Comparison of ENCODE assay signal across 8 mouse cellular contexts in genomic region chr4:133969114-133969770, GRCm38 (mm10). TPM values are rescaled to one million over a fixed set of nuclear protein-coding genes. Genes with fewer than 3 reads are reported as not detected.
A peak's percentile ranks its signal among the peaks of the same experiment; 100 is the strongest.
DNase-seq lines count a peak whose midpoint lies in the region; ATAC-seq lines count a peak whose summit lies in the region.
"Had no signal": no experiment of that assay in that cellular context is flagged by ENCODE, and none has a peak within 500 bp of the region (broad histone marks: within the 10 kb centered on the region; RNA-seq: fewer than 3 reads in every experiment).

No protein-coding gene starts in this region.

- peak overlapping the region; percentile 98 for H3K4me2 ChIP-seq in neural tube, embryonic 11.5 days (ENCODE audit: low read depth)
- peak overlapping the region; percentile 93 for H3K4me2 ChIP-seq in embryonic facial prominence, embryonic 13.5 days
- peak overlapping the region; percentile 79 for H3K4me2 ChIP-seq in limb, embryonic 13.5 days (replicated peaks)
- peak overlapping the region; percentile 97; the same call in 1 of the 2 replicates for H3K4me2 ChIP-seq in stomach, embryonic 15.5 days

- DNase-seq in neural tube, embryonic 11.5 days (ENCODE audit: low spot score), result no peak
- DNase-seq in neural tube, embryonic 10.5 days (ENCODE audit: extremely low spot score, low spot score), result no peak
- DNase-seq in lung, postnatal 10 days, result no peak

- H3K27me3 ChIP-seq in neural tube, embryonic 11.5 days (ENCODE audit: control insufficient read depth, insufficient read depth, low read length), result no peaks in the 10 kb centered on the region
- no peaks in the 10 kb centered on the region for H3K27me3 ChIP-seq in embryonic facial prominence, embryonic 13.5 days
- no peaks in the 10 kb centered on the region for H3K27me3 ChIP-seq in limb, embryonic 13.5 days
- H3K27me3 ChIP-seq in stomach, embryonic 15.5 days (replicated peaks), result no peaks in the 10 kb centered on the region

- H3K36me3 ChIP-seq in neural tube, embryonic 11.5 days (ENCODE audit: control insufficient read depth, insufficient read depth, low read length), result peaks cover 8% of the 10 kb centered on the region; the same call in 1 of the 2 replicates
- H3K36me3 ChIP-seq in embryonic facial prominence, embryonic 13.5 days, result peaks cover 53% of the 10 kb centered on the region
- H3K36me3 ChIP-seq in limb, embryonic 13.5 days, result peaks cover 53% of the 10 kb centered on the region
- peaks cover 13% of the 10 kb centered on the region for H3K36me3 ChIP-seq in stomach, embryonic 15.5 days

- WGBS in neural tube, embryonic 11.5 days, result 54% methylated on average over 8 of the region's 8 CpGs
- WGBS in embryonic facial prominence, embryonic 13.5 days, result 45% methylated on average over 8 of the region's 8 CpGs
- WGBS in limb, embryonic 13.5 days, result 40% methylated on average over 8 of the region's 8 CpGs
- 46% methylated on average over 8 of the region's 8 CpGs for WGBS in stomach, embryonic 15.5 days

- peaks cover 19% of the 10 kb centered on the region for H3K4me1 ChIP-seq in neural tube, embryonic 11.5 days (ENCODE audit: control insufficient read depth, insufficient read depth, low read length)
- H3K4me1 ChIP-seq in embryonic facial prominence, embryonic 13.5 days, result peaks cover 35% of the 10 kb centered on the region
- H3K4me1 ChIP-seq in limb, embryonic 13.5 days, result peaks cover 25% of the 10 kb centered on the region
- peaks cover 17% of the 10 kb centered on the region for H3K4me1 ChIP-seq in stomach, embryonic 15.5 days

- H3K9me3 ChIP-seq in neural tube, embryonic 11.5 days (ENCODE audit: control insufficient read depth, low read length), result no peaks in the 10 kb centered on the region
- no peaks in the 10 kb centered on the region for H3K9me3 ChIP-seq in embryonic facial prominence, embryonic 13.5 days
- H3K9me3 ChIP-seq in limb, embryonic 13.5 days, result no peaks in the 10 kb centered on the region
- H3K9me3 ChIP-seq in stomach, embryonic 15.5 days, result no peaks in the 10 kb centered on the region

- H3K27ac ChIP-seq in neural tube, embryonic 11.5 days (ENCODE audit: low read depth, low read length), result no peak overlapping the region; the same call in 1 of the 2 replicates
- peak overlapping the region; percentile 100 for H3K27ac ChIP-seq in embryonic facial prominence, embryonic 13.5 days
- H3K27ac ChIP-seq in limb, embryonic 13.5 days, result peak overlapping the region; percentile 99; the same call in 1 of the 2 replicates
- H3K27ac ChIP-seq in stomach, embryonic 15.5 days, result peak overlapping the region; percentile 100

- ATAC-seq in neural tube, embryonic 11.5 days (ENCODE audit: insufficient read depth, low FRiP score, low TSS enrichment), result no peak
- ATAC-seq in embryonic facial prominence, embryonic 13.5 days (ENCODE audit: insufficient number of reproducible peaks, insufficient read depth, low FRiP score, low TSS enrichment, low read depth), result no peak
- no peak for ATAC-seq in limb, embryonic 13.5 days (ENCODE audit: low FRiP score, low read depth)
- no peak for ATAC-seq in stomach, embryonic 15.5 days (ENCODE audit: insufficient read depth, low FRiP score, low read depth)
- ATAC-seq in megakaryocyte-erythroid progenitor cell, adult 5-6 weeks (replicated peaks; ENCODE audit: low FRiP score, low TSS enrichment, poor library complexity, severe bottlenecking), result no peak

- H3K4me3 ChIP-seq in neural tube, embryonic 11.5 days (ENCODE audit: low read depth, low read length), result peak overlapping the region; percentile 81; the same call in 1 of the 2 replicates
- H3K4me3 ChIP-seq in embryonic facial prominence, embryonic 13.5 days, result peak overlapping the region; percentile 76
- peak overlapping the region; percentile 64 for H3K4me3 ChIP-seq in limb, embryonic 13.5 days
- no peak overlapping the region for H3K4me3 ChIP-seq in stomach, embryonic 15.5 days (replicated peaks)

- peak overlapping the region; percentile 97; the same call in 1 of the 2 replicates for H3K9ac ChIP-seq in neural tube, embryonic 11.5 days (ENCODE audit: low read length)
- H3K9ac ChIP-seq in embryonic facial prominence, embryonic 13.5 days, result peak overlapping the region; percentile 97
- H3K9ac ChIP-seq in limb, embryonic 13.5 days, result peak overlapping the region; percentile 97; the same call in 1 of the 2 replicates
- H3K9ac ChIP-seq in stomach, embryonic 15.5 days, result no peak overlapping the region

RNA-seq across cellular contexts. Expression of gene Hmgn2, which starts 0.8 kb away (rescaled TPM):
- 2,917 and 3,166 TPM in 2 replicates for polyA plus RNA-seq in neural tube, embryonic 11.5 days (2014; fragmentation: Nextera tagmentation; extraction: Ambion mirVana)
- polyA plus RNA-seq in embryonic facial prominence, embryonic 13.5 days (2015; fragmentation: Nextera tagmentation; extraction: Ambion mirVana), result 2,594 and 2,669 TPM in 2 replicates
- 2,551 and 2,596 TPM in 2 replicates for polyA plus RNA-seq in limb, embryonic 13.5 days (2015; fragmentation: Nextera tagmentation; extraction: Ambion mirVana)
- 1,858 and 2,056 TPM in 2 replicates for polyA plus RNA-seq in stomach, embryonic 15.5 days (2015; fragmentation: Nextera tagmentation; extraction: Ambion mirVana)
- total RNA-seq in megakaryocyte-erythroid progenitor cell, adult 5-6 weeks (2014; fragmentation: Nextera tagmentation), result 542 and 559 TPM in 2 replicates
- 268 and 336 TPM in 2 replicates for total RNA-seq in megakaryocyte-erythroid progenitor cell, adult 5-6 weeks (2017)

RNA-seq across cellular contexts. Expression of gene Dhdds, which starts 31.5 kb away (rescaled TPM):
- polyA plus RNA-seq in neural tube, embryonic 11.5 days (2014; fragmentation: Nextera tagmentation; extraction: Ambion mirVana), result 40.6 and 42.1 TPM in 2 replicates
- polyA plus RNA-seq in embryonic facial prominence, embryonic 13.5 days (2015; fragmentation: Nextera tagmentation; extraction: Ambion mirVana), result 45.1 and 49.9 TPM in 2 replicates
- polyA plus RNA-seq in limb, embryonic 13.5 days (2015; fragmentation: Nextera tagmentation; extraction: Ambion mirVana), result 45.1 and 45.6 TPM in 2 replicates
- 39.9 and 41.5 TPM in 2 replicates for polyA plus RNA-seq in stomach, embryonic 15.5 days (2015; fragmentation: Nextera tagmentation; extraction: Ambion mirVana)
- total RNA-seq in megakaryocyte-erythroid progenitor cell, adult 5-6 weeks (2014; fragmentation: Nextera tagmentation), result 27.0 and 34.0 TPM in 2 replicates
- total RNA-seq in megakaryocyte-erythroid progenitor cell, adult 5-6 weeks (2017), result 10.6 and 26.2 TPM in 2 replicates

RNA-seq across cellular contexts. Expression of gene Lin28a, which starts 49.4 kb away (rescaled TPM):
- 3.2 and 3.4 TPM in 2 replicates for polyA plus RNA-seq in neural tube, embryonic 11.5 days (2014; fragmentation: Nextera tagmentation; extraction: Ambion mirVana)
- polyA plus RNA-seq in embryonic facial prominence, embryonic 13.5 days (2015; fragmentation: Nextera tagmentation; extraction: Ambion mirVana), result not detected in 2 replicates
- 0.14 and 0.38 TPM in 2 replicates for polyA plus RNA-seq in limb, embryonic 13.5 days (2015; fragmentation: Nextera tagmentation; extraction: Ambion mirVana)
- 0.12 and 0.17 TPM in 2 replicates for polyA plus RNA-seq in stomach, embryonic 15.5 days (2015; fragmentation: Nextera tagmentation; extraction: Ambion mirVana)
- total RNA-seq in megakaryocyte-erythroid progenitor cell, adult 5-6 weeks (2014; fragmentation: Nextera tagmentation), result not detected in 2 replicates
- total RNA-seq in megakaryocyte-erythroid progenitor cell, adult 5-6 weeks (2017), result 0.23 TPM in 1 of 2 replicates, not detected in the other
- total RNA-seq: liver, adult 2 months had no signal
- polyA plus RNA-seq: liver, adult 2 months had no signal
